Mouse (Mus musculus) testis, adult 2 months (tissue): Measurements from ENCODE around the gene Dlat. TPM values are rescaled to one million over a fixed set of nuclear protein-coding genes. Genes with fewer than 3 reads are reported as not detected.

Experiments used
- H3K27ac ChIP-seq: fragments of 200-500 bp; 2 replicates; pipeline ENCODE4 v1.5.1; 2012; ENCODE audit warnings: low read depth, low read length; ENCODE audit not compliant: control insufficient read depth, insufficient read depth
- H3K27me3 ChIP-seq: fragments of 200-500 bp; 2 replicates; pipeline ENCODE4 v1.6.1; 2012; ENCODE audit warnings: mild to moderate bottlenecking, low read length, moderate library complexity; ENCODE audit not compliant: control insufficient read depth, insufficient read depth
- H3K36me3 ChIP-seq: fragments of 200-500 bp; 2 replicates; pipeline ENCODE4 v1.6.1; 2012; ENCODE audit warnings: mild to moderate bottlenecking, low read length; ENCODE audit not compliant: control insufficient read depth, insufficient read depth
- H3K4me1 ChIP-seq: fragments of 200-500 bp; 2 replicates; pipeline ENCODE4 v1.6.1; 2012; ENCODE audit warnings: low read length; ENCODE audit not compliant: control insufficient read depth, insufficient read depth
- H3K4me3 ChIP-seq: fragments of 200-500 bp; 2 replicates; pipeline ENCODE4 v1.5.1; 2012; ENCODE audit warnings: low read depth, mild to moderate bottlenecking, low read length, moderate library complexity, mixed read lengths; ENCODE audit not compliant: control insufficient read depth
- CTCF ChIP-seq: fragments of 200-500 bp; IDR thresholded peaks from 2 replicates; pipeline ENCODE4 v1.5.1; 2012; ENCODE audit warnings: low read depth, mild to moderate bottlenecking, inconsistent platforms, low read length, moderate library complexity; ENCODE audit not compliant: control insufficient read depth, insufficient read depth, insufficient replicate concordance
- POLR2A ChIP-seq: fragments of 200-500 bp; IDR thresholded peaks from 2 replicates; pipeline ENCODE4 v1.6.1; 2012; ENCODE audit warnings: low read depth, mild to moderate bottlenecking, inconsistent platforms, low read length, moderate library complexity; ENCODE audit not compliant: control insufficient read depth
- polyA plus RNA-seq: library from polyadenylated mRNA; depleted of rRNA; stranded (reverse); fragments of >200 nt; gene quantifications from 2 replicates; pipeline ENCODE4 v1.2.3, GENCODE M21; 2012; rRNA removed

Dlat gene
- 36.8 and 39.7 TPM in 2 replicates for polyA plus RNA-seq

GRCm38 (mm10) chr9:50659392-50660217 lies at the start of gene Dlat:
TSS of gene Dlat (minus strand) at chr9:50659780.
- H3K4me1 ChIP-seq, result peaks cover 3% of the 10 kb centered on the region
- no peaks in the 10 kb centered on the region for H3K36me3 ChIP-seq
- no peaks in the 10 kb centered on the region for H3K27me3 ChIP-seq
- TF ChIP-seq CTCF (no peak), POLR2A (peak; percentile 88)
- H3K27ac ChIP-seq, result peak within 1 kb of the TSS; percentile 73
- peak within 1 kb of the TSS; percentile 93 for H3K4me3 ChIP-seq

- no peak overlapping the region for H3K27ac ChIP-seq
Measured at GRCm38 (mm10) chr9:50709108-50709507, 49.5 kb upstream of the Dlat start.

DNA sequence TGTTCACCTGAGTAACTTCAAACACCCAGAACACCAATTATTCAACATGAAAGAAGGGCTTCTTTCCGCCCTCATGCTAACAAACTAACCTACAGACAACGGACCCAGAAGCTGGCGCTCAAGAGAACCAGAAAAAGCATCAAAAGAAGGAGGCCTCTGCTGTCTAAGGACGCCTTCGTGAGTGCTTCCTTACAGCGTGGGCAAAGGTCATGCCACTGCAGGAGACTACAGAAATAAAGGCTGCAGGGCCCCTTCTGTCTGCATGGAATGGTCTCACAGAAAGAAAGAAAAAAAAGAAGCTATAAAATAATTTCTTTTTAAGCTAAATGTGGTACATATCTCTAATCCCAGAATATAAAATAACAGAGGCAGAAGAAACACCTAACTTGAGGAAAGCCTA lies 45.3 kb upstream of the Dlat start:
- Histone ChIP-seq H3K4me1 (no peaks in the 10 kb centered on the region), H3K27me3 (no peaks in the 10 kb centered on the region), H3K27ac (no peak overlapping the region), H3K36me3 (no peaks in the 10 kb centered on the region; the same call in 1 of the 2 replicates), H3K4me3 (no peak overlapping the region)
- TF ChIP-seq POLR2A (no peak), CTCF (no peak)

More at GRCm38 (mm10) chr9:50709108-50709507, 49.5 kb upstream of the Dlat start:
- Histone ChIP-seq H3K4me1 (no peaks in the 10 kb centered on the region), H3K4me3 (no peak overlapping the region), H3K27me3 (no peaks in the 10 kb centered on the region), H3K36me3 (no peaks in the 10 kb centered on the region)
- TF ChIP-seq CTCF (peak; percentile 25; the same call in 1 of the 2 replicates), POLR2A (no peak)

DNA sequence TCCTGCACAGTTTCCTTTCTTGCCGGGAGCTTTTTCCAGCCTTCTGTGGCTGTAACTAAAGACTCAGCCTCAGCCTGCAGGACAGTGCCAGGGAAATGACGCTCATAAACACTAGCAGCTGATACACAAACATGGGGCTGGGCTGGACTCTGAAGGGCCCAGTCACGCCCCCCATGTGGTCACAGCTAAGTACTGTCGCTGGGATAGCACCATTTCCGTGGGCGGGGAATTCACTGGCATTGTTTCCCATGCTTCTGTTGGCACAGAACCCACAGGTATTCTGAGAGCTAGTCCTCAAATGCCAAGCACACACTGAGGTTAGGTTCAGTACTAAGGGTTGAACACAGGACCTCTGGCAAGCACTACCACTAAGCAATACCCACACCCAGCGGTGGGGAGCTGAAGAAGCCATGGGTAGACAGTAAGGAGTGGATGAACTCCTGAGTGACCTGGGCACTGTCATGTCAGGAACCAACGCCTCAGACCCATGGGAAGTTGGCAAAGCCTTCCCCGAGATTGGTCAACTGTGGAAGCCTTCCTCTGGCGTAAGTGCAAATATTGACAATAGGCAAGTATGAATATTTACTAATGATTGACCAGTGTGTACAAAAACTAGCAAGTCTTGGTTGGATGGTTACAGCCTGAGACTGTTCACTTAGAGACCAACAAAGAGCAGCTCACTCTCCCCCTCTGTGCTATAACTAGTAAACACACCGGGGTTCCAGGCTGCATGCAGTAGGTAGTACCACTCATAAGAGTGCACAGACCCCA lies 41.5 kb upstream of the Dlat start:
- Histone ChIP-seq H3K27ac (no peak overlapping the region), H3K27me3 (no peaks in the 10 kb centered on the region), H3K4me1 (peaks cover 13% of the 10 kb centered on the region), H3K4me3 (no peak overlapping the region), H3K36me3 (no peaks in the 10 kb centered on the region; the same call in 1 of the 2 replicates)
- no peak for TF ChIP-seq CTCF
- no peak for TF ChIP-seq POLR2A

DNA sequence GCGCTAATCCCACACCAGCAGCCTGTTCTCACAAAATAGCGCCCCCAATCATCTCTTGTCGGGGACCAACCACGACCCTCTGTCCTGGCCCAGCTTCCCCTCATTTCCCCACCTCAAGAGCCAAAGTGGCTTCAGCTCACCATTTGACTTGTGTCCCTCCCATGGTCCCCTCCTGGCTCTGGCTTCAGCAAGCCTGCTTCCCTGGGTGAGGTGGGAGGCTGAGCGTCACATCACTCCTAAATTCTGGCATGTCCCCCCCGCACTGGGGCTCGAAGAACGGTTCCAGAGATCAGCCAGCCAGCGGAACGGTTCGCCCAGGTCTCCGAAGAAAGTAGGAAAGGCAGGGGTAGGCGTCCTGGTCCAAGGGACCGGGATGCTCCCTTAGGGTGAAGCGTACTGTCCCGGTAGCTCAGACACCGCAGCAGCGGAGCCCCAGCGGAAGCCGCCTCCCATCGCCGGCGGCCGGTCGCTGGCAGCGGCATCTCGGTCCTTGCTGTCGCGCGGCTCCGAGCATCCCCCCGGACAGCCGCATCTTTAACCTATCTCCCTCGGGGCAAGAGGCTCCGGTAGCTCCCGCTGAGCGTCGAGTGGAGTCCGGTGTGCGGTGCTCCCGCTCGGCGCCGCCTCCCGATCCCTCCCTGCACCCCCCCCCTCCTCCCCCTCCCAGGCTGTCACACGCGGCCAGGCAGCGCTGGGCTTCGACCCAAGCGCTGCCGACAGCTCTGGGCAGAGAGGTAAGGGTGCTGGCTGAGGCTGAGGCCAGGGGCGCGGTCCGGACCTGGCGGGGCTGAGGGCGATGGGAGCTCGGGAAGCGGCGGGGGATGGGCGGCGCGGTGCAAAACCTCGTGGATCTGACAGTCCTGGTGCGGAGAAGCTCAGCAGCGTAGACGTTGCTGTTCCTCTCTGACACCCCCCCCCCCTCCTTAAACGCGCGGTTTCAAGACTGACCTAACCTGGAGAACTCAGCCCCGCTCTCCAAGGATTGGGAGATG lies 39.1 kb upstream of the Dlat start:
- TF ChIP-seq CTCF (no peak), POLR2A (no peak)
- Histone ChIP-seq H3K27ac (no peak overlapping the region), H3K4me1 (peaks cover 13% of the 10 kb centered on the region), H3K36me3 (no peaks in the 10 kb centered on the region; the same call in 1 of the 2 replicates), H3K4me3 (peak overlapping the region; percentile 80), H3K27me3 (no peaks in the 10 kb centered on the region)

GRCm38 (mm10) chr9:50697706-50698041 lies 38.1 kb upstream of the Dlat start:
- H3K4me1 ChIP-seq, result peaks cover 13% of the 10 kb centered on the region
- TF ChIP-seq POLR2A, result no peak
- TF ChIP-seq CTCF, result no peak
- H3K27me3 ChIP-seq, result no peaks in the 10 kb centered on the region
- H3K27ac ChIP-seq, result no peak overlapping the region
- H3K4me3 ChIP-seq, result peak overlapping the region; percentile 33
- H3K36me3 ChIP-seq, result no peaks in the 10 kb centered on the region; the same call in none of the 2 replicates
